Mouse (Mus musculus): ENCODE data around the gene St5. TPM values are rescaled to one million over a fixed set of nuclear protein-coding genes. Genes with fewer than 3 reads are reported as not detected.

St5 gene
- polyA plus RNA-seq, 1 experiment from 2014 or later, result 43.2 TPM

DNA sequence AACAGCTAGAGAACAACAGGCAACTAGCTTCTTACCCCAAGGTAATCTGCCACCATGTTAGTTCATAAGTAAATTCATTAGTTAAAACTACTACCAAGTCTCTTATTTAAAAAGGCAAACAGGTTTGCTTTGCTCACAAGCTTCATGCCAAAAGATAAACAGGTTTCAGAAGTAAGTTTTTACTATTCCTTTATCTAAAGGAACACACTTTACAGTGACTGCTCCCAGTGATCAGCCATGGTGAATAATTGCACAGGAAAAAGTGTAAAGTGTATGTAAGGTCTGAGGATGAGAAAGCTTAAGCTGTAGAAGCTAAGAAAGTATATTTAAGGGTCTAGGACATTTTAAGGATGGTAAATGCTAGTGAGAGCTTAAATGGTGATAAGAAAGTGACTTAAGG is 109.4 kb downstream of the St5 start:
- H3K4me1 ChIP-seq (ENCODE audit: control insufficient read depth, insufficient read depth, low read length), result peaks cover 35% of the 10 kb centered on the region

DNA sequence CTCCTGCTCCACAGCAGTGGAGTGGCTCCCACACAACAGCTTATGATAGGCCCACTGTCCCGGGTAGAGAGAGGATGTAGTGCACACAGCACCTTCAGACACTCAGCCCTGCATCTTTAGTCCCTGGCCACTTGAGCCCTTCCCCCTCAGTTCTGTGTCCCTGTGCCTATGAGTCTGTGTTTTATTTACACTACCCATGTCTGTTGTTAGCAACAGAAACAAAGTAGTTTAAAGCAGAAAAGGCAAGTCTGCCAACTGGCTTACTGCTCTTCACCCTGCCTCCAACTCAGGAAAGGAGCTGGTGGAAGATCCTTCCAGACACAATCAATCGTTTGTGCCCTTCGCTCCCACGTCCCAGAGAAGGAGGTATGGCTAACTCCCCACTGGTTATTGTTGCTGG is 111.2 kb downstream of the St5 start:
- Histone ChIP-seq H3K27me3 (ENCODE audit: control insufficient read depth, insufficient read depth, low read length) (no peaks in the 10 kb centered on the region), H3K4me2 (ENCODE audit: low read depth, low read length) (no peak overlapping the region), H3K9ac (ENCODE audit: low read length) (no peak overlapping the region), H3K27ac (ENCODE audit: low read length) (peak overlapping the region; percentile 7; the same call in 1 of the 2 replicates), H3K4me3 (ENCODE audit: low read length) (no peak overlapping the region), H3K4me1 (ENCODE audit: control insufficient read depth, insufficient read depth, low read length) (peaks cover 45% of the 10 kb centered on the region), H3K36me3 (ENCODE audit: control insufficient read depth, insufficient read depth) (no peaks in the 10 kb centered on the region), H3K9me3 (replicated peaks; ENCODE audit: control insufficient read depth, low read length) (no peaks in the 10 kb centered on the region)
- ATAC-seq (replicated peaks; ENCODE audit: extremely low read depth, insufficient read depth, low FRiP score), result 0 out of 2 replicates have a peak, but pooled peaks have one; percentile 21
- 36% methylated on average over 4 of the region's 4 CpGs for WGBS

More for the DNA sequence above, 109.4 kb downstream of the St5 start:
- no peak for ATAC-seq (replicated peaks; ENCODE audit: extremely low read depth, insufficient read depth, low FRiP score)
- Histone ChIP-seq H3K36me3 (ENCODE audit: control insufficient read depth, insufficient read depth) (no peaks in the 10 kb centered on the region), H3K9ac (ENCODE audit: low read length) (no peak overlapping the region), H3K9me3 (replicated peaks; ENCODE audit: control insufficient read depth, low read length) (no peaks in the 10 kb centered on the region), H3K4me3 (ENCODE audit: low read length) (no peak overlapping the region), H3K27me3 (ENCODE audit: control insufficient read depth, insufficient read depth, low read length) (no peaks in the 10 kb centered on the region), H3K27ac (ENCODE audit: low read length) (no peak overlapping the region), H3K4me2 (ENCODE audit: low read depth, low read length) (no peak overlapping the region)

DNA sequence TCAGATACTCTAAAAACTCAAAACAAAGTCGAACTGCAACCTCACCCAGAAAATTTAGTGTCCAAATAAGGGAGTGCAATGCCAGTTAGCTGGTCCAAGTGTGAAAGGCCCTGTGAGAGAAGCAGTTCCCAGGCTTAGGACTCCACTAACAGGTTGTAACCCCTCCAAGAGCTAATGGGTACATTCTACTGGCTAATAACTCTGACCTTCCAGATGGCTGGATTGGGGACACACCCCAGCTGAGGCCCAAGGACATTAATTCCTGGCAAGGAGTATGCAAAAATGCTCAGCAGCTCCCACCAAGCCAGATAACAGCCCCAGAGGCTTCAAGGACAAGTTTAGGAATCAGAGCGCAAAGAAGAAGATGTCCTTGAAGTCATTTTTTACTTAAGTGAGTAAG is 112.8 kb downstream of the St5 start:
- no peak for ATAC-seq (replicated peaks; ENCODE audit: extremely low read depth, insufficient read depth, low FRiP score)
- no peak overlapping the region for H3K9ac ChIP-seq (ENCODE audit: low read length)

DNA sequence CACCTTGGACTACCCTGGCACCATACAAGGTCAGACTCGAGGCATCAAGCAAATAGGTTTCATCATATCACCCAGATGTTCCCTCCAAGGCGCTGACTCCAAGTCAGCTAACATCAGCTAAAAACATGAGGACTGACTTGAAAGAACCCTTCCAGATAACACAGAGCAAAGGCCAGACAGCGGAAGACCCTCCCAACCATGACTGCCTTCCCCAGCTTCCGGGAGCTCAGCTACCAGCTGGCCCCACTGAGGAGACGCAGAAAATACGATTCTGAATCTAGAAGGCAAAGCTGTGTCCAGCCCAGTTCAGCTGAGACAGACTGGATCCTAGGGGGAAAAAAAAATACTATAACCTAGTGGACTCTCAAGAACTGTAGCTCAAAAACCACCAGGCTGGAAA is 114.4 kb downstream of the St5 start:
- Histone ChIP-seq H3K4me2 (ENCODE audit: low read depth, low read length) (no peak overlapping the region), H3K9me3 (replicated peaks; ENCODE audit: control insufficient read depth, low read length) (no peaks in the 10 kb centered on the region), H3K9ac (ENCODE audit: low read length) (no peak overlapping the region), H3K36me3 (ENCODE audit: control insufficient read depth, insufficient read depth) (no peaks in the 10 kb centered on the region), H3K27ac (ENCODE audit: low read length) (peak overlapping the region; percentile 47), H3K27me3 (ENCODE audit: control insufficient read depth, insufficient read depth, low read length) (no peaks in the 10 kb centered on the region), H3K4me3 (ENCODE audit: low read length) (no peak overlapping the region), H3K4me1 (ENCODE audit: control insufficient read depth, insufficient read depth, low read length) (peaks cover 48% of the 10 kb centered on the region)
- no peak for ATAC-seq (replicated peaks; ENCODE audit: extremely low read depth, insufficient read depth, low FRiP score)
- WGBS, result 57% methylated on average over 6 of the region's 6 CpGs

More for the DNA sequence above, 112.8 kb downstream of the St5 start:
- Histone ChIP-seq H3K9me3 (replicated peaks; ENCODE audit: control insufficient read depth, low read length) (no peaks in the 10 kb centered on the region), H3K27ac (ENCODE audit: low read length) (peak overlapping the region; percentile 57), H3K4me2 (ENCODE audit: low read depth, low read length) (no peak overlapping the region), H3K4me1 (ENCODE audit: control insufficient read depth, insufficient read depth, low read length) (peaks cover 48% of the 10 kb centered on the region), H3K27me3 (ENCODE audit: control insufficient read depth, insufficient read depth, low read length) (no peaks in the 10 kb centered on the region), H3K36me3 (ENCODE audit: control insufficient read depth, insufficient read depth) (no peaks in the 10 kb centered on the region), H3K4me3 (ENCODE audit: low read length) (no peak overlapping the region)
- 57% methylated on average over 2 of the region's 2 CpGs for WGBS

DNA sequence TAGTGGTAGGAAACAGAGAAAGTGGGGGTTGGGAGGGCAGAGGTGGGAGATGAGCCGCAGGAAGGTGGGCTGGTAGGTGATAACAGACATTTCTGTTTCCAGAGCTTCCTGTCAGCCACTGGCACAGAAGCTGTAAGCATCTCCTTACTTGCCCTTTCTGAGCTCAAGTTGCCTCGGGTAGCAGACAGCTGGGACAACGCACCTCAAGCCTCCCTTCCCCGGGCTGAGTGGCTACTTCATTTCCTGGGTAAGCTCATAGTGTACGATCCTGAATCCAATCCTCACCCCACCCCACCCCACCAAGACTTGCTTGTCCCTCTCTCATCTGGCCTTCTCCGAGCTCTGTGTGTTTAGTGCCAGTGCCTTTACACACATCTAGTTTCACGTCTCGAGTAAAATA is 115.3 kb downstream of the St5 start:
- H3K4me2 ChIP-seq (ENCODE audit: low read depth, low read length), result peak overlapping the region; percentile 13; the same call in 1 of the 2 replicates
- no peaks in the 10 kb centered on the region for H3K9me3 ChIP-seq (replicated peaks; ENCODE audit: control insufficient read depth, low read length)
- WGBS, result 44% methylated on average over 8 of the region's 8 CpGs
- no peak overlapping the region for H3K9ac ChIP-seq (ENCODE audit: low read length)
- no peak overlapping the region for H3K4me3 ChIP-seq (ENCODE audit: low read length)
- H3K27ac ChIP-seq (ENCODE audit: low read length), result peak overlapping the region; percentile 7; the same call in 1 of the 2 replicates
- peaks cover 48% of the 10 kb centered on the region for H3K4me1 ChIP-seq (ENCODE audit: control insufficient read depth, insufficient read depth, low read length)
- ATAC-seq (replicated peaks; ENCODE audit: extremely low read depth, insufficient read depth, low FRiP score), result no peak
- H3K27me3 ChIP-seq (ENCODE audit: control insufficient read depth, insufficient read depth, low read length), result no peaks in the 10 kb centered on the region
- H3K36me3 ChIP-seq (ENCODE audit: control insufficient read depth, insufficient read depth), result no peaks in the 10 kb centered on the region

DNA sequence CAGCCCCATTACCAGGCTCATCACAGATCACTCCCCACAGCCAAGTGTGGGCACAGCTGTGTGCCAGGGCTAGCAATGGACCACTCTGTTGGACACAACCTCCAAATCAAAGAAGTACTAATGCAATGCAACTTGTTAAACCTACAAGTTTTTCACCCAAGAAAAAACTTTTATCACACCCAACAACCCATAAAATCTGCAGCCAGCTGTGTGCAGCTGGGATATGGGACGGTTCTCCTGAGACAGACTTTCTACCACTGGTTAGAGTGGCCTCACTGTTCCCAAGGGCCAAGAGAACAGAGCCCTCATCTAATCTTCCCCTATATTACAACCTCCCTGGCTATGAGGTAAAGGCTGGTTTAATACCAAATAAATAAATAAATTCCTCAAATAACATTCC is 118.9 kb downstream of the St5 start:
- ATAC-seq (replicated peaks; ENCODE audit: extremely low read depth, insufficient read depth, low FRiP score), result no peak
- Histone ChIP-seq H3K4me3 (ENCODE audit: low read length) (no peak overlapping the region), H3K36me3 (ENCODE audit: control insufficient read depth, insufficient read depth) (no peaks in the 10 kb centered on the region), H3K4me1 (ENCODE audit: control insufficient read depth, insufficient read depth, low read length) (peaks cover 34% of the 10 kb centered on the region), H3K9ac (ENCODE audit: low read length) (no peak overlapping the region), H3K4me2 (ENCODE audit: low read depth, low read length) (no peak overlapping the region), H3K27me3 (ENCODE audit: control insufficient read depth, insufficient read depth, low read length) (no peaks in the 10 kb centered on the region), H3K9me3 (replicated peaks; ENCODE audit: control insufficient read depth, low read length) (no peaks in the 10 kb centered on the region), H3K27ac (ENCODE audit: low read length) (no peak overlapping the region)
- 90% methylated on average over 1 of the region's 1 CpGs for WGBS

DNA sequence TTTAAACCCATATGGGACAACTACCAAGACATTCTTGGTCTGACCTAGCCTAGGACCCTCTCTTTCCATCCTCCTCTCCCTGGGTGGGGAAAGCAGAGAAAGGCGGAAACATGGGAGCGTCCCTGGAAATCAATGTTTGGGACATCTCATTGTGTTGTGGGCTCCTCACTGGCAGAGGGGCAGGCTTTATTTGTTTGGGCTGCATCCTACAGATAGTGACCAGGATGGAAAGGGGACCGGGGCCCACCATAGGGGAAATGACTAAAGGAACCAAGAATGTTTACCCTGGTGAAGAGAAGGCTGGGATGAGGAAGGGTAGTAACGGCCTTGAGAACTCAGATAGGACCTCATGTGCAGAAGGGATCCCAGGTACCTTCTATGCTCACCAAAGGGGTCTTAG is 122.9 kb downstream of the St5 start:
- Histone ChIP-seq H3K4me3 (ENCODE audit: low read length) (no peak overlapping the region), H3K9me3 (replicated peaks; ENCODE audit: control insufficient read depth, low read length) (no peaks in the 10 kb centered on the region), H3K4me1 (ENCODE audit: control insufficient read depth, insufficient read depth, low read length) (peaks cover 46% of the 10 kb centered on the region), H3K4me2 (ENCODE audit: low read depth, low read length) (no peak overlapping the region), H3K27ac (ENCODE audit: low read length) (no peak overlapping the region), H3K36me3 (ENCODE audit: control insufficient read depth, insufficient read depth) (no peaks in the 10 kb centered on the region), H3K9ac (ENCODE audit: low read length) (no peak overlapping the region), H3K27me3 (ENCODE audit: control insufficient read depth, insufficient read depth, low read length) (no peaks in the 10 kb centered on the region)
- WGBS, result 60% methylated on average over 4 of the region's 4 CpGs
- ATAC-seq (replicated peaks; ENCODE audit: extremely low read depth, insufficient read depth, low FRiP score), result no peak

DNA sequence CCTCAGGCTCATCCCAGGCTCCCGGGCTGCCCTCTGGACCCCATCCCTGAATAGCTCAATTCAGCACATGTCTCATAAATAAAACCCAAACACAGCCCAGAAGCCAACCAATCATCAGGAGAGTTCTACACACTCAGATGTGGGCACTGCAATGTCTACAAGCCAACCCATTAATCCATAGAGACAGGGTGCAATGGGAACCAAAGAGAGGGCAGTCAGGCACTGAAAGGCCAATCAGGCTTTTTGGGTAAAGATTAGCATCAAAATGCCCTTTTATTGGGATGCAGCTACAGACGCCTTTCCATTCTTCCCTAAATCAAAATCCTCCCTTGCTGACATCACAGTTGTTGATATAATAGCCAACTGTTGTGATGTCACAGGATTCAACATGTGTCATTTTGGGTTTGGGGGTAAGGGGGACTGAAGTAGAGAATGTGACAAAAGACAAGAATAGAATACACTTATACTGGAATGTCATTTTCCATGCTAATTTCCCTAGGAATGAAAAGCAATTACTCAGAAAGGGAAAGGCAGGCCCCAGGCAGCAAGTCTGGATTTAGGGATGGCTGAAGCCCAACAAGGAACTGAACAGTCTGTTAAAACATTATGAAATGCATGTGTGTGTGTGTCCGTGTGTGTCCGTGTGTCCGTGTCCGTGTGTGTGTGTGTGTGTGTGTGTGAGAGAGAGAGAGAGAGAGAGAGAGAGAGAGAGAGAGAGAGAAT is 123.7 kb downstream of the St5 start:
- Histone ChIP-seq H3K36me3 (ENCODE audit: control insufficient read depth, insufficient read depth) (no peaks in the 10 kb centered on the region), H3K4me2 (ENCODE audit: low read depth, low read length) (no peak overlapping the region), H3K27me3 (ENCODE audit: control insufficient read depth, insufficient read depth, low read length) (no peaks in the 10 kb centered on the region), H3K27ac (ENCODE audit: low read length) (peak overlapping the region; percentile 33), H3K9me3 (replicated peaks; ENCODE audit: control insufficient read depth, low read length) (no peaks in the 10 kb centered on the region), H3K9ac (ENCODE audit: low read length) (no peak overlapping the region), H3K4me1 (ENCODE audit: control insufficient read depth, insufficient read depth, low read length) (peaks cover 53% of the 10 kb centered on the region), H3K4me3 (ENCODE audit: low read length) (no peak overlapping the region)
- 53% methylated on average over 6 of the region's 6 CpGs for WGBS
- no peak for ATAC-seq (replicated peaks; ENCODE audit: extremely low read depth, insufficient read depth, low FRiP score)

DNA sequence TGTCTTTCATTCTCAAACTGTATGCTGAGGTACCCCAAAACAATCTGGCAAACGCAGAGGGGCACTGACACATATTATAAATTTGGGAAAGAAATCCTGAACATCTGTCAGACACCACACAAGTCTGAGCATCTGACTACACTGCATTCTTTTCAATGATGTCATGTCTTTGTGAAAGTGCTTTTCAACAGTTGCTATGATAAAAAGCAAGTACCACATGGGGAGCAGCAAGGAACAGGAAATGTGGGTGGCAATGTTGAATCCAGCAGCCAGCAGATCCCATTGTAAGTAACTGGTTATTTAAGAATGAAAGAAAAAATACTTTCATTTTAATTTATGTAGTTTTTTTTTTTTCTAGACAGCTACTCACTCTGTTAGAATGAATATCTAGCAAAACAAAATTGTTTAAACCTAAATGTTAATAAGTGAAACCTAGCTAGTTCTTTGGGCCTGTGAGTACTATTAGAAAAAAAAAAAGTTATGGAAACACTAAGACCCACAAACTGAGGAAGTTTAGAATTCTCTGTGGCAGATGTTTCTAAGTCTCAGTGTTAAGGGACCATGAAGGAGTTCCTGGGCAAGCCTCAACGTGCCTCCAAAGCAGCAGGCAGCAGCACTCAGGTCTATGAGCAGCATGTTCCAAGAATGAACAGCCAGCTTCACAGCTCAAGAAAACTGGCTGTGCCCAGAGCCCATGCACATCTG is 124.4 kb downstream of the St5 start:
- WGBS, result 24% methylated on average over 2 of the region's 2 CpGs
- no peak for ATAC-seq (replicated peaks; ENCODE audit: extremely low read depth, insufficient read depth, low FRiP score)
- Histone ChIP-seq H3K4me1 (ENCODE audit: control insufficient read depth, insufficient read depth, low read length) (peaks cover 60% of the 10 kb centered on the region), H3K36me3 (ENCODE audit: control insufficient read depth, insufficient read depth) (no peaks in the 10 kb centered on the region), H3K9ac (ENCODE audit: low read length) (no peak overlapping the region), H3K9me3 (replicated peaks; ENCODE audit: control insufficient read depth, low read length) (no peaks in the 10 kb centered on the region), H3K27ac (ENCODE audit: low read length) (peak overlapping the region; percentile 40), H3K4me2 (ENCODE audit: low read depth, low read length) (no peak overlapping the region), H3K27me3 (ENCODE audit: control insufficient read depth, insufficient read depth, low read length) (no peaks in the 10 kb centered on the region), H3K4me3 (ENCODE audit: low read length) (no peak overlapping the region)

All from heart, embryonic 16.5 days (tissue).